8 mouse cellular contexts compared by ENCODE assay signal in genomic region chr6:8275098-8275497, GRCm38 (mm10). TPM values are rescaled to one million over a fixed set of nuclear protein-coding genes. Genes with fewer than 3 reads are reported as not detected.
A peak's percentile ranks its signal among the peaks of the same experiment; 100 is the strongest.
DNase-seq lines count a peak whose midpoint lies in the region; ATAC-seq and TF ChIP-seq lines count a peak whose summit lies in the region.

No protein-coding gene starts in this region.

- H3K27me3 ChIP-seq in forebrain, embryonic 16.5 days (replicated peaks; ENCODE audit: control insufficient read depth, insufficient read depth, low read length): no peaks in the 10 kb centered on the region
- H3K27me3 ChIP-seq in liver, embryonic 14.5 days (ENCODE audit: control insufficient read depth, insufficient read depth, low read length): no peaks in the 10 kb centered on the region

- H3K4me2 ChIP-seq in forebrain, embryonic 16.5 days (ENCODE audit: low read length): no peak overlapping the region
- H3K4me2 ChIP-seq in liver, embryonic 14.5 days (ENCODE audit: low read depth): no peak overlapping the region

- peak; percentile 40; the same call in 1 of the 2 replicates for TF ChIP-seq CTCF in liver, embryonic 14.5 days (IDR thresholded peaks at IDR 0.05; ENCODE audit: low read depth)

- no peaks in the 10 kb centered on the region; the same call in 1 of the 2 replicates for H3K4me1 ChIP-seq in forebrain, embryonic 16.5 days (replicated peaks; ENCODE audit: control insufficient read depth, insufficient read depth, low read length)
- peaks cover 0 to 4% of the 10 kb centered on the region in 2 experiments; a peak in 2 of 4 replicates for H3K4me1 ChIP-seq in liver, embryonic 14.5 days (replicated peaks; ENCODE audit: control insufficient read depth in 2 of 2, insufficient read depth in 2 of 2, low read length in 1 of 2)

- H3K4me3 ChIP-seq in forebrain, embryonic 16.5 days (replicated peaks; ENCODE audit: low read length): no peak overlapping the region
- no peak overlapping the region for H3K4me3 ChIP-seq in liver, embryonic 14.5 days (ENCODE audit: insufficient read depth in 1 of 2, low read depth in 2 of 2, low read length in 2 of 2)

- no peaks in the 10 kb centered on the region for H3K36me3 ChIP-seq in forebrain, embryonic 16.5 days (ENCODE audit: control insufficient read depth, insufficient read depth)
- H3K36me3 ChIP-seq in liver, embryonic 14.5 days (replicated peaks; ENCODE audit: control insufficient read depth, insufficient read depth, low read depth): no peaks in the 10 kb centered on the region; the same call in 1 of the 2 replicates

- 0 out of 2 replicates have a peak, but pooled peaks cover 2% of the 10 kb centered on the region for H3K9me3 ChIP-seq in forebrain, embryonic 16.5 days (ENCODE audit: control insufficient read depth, low read length)
- no peaks in the 10 kb centered on the region for H3K9me3 ChIP-seq in liver, embryonic 14.5 days (ENCODE audit: control insufficient read depth, low read length)

- 7% methylated on average over 1 of the region's 1 CpGs for WGBS in forebrain, embryonic 16.5 days
- 15% methylated on average over 1 of the region's 1 CpGs for WGBS in liver, embryonic 14.5 days (ENCODE audit: insufficient replicate concordance)

- peak; percentile 66 for DNase-seq in urinary bladder, postnatal 14 days (ENCODE audit: low spot score)
- DNase-seq in urinary bladder, postnatal 10 days (ENCODE audit: low spot score): no peak
- DNase-seq in c-Kit-positive CD71-positive TER-119-negative erythroid progenitor cells, embryonic 14.5 days (ENCODE audit: low read depth): peak; percentile 71
- peak; percentile 30 to 73 (median 43) for DNase-seq in liver, embryonic 14.5 days (ENCODE audit: low read depth in 3 of 3, low spot score in 3 of 3)
- DNase-seq in retina, adult 2 months (ENCODE audit: low read depth, low spot score): peak; percentile 61
- peak; percentile 89 for DNase-seq in thymus, postnatal 4 days

- H3K9ac ChIP-seq in forebrain, embryonic 16.5 days (replicated peaks; ENCODE audit: low read depth, low read length): no peak overlapping the region
- no peak overlapping the region for H3K9ac ChIP-seq in liver, embryonic 14.5 days (replicated peaks)

- no peak for TF ChIP-seq EP300 in liver, embryonic 14.5 days (IDR thresholded peaks at IDR 0.05; ENCODE audit: low read depth)

- ATAC-seq in forebrain, embryonic 16.5 days: peak; percentile 84
- ATAC-seq in inflammation-experienced regulatory T-cells, adult 6 months: peak; percentile 75
- no peak for ATAC-seq in liver, embryonic 14.5 days (ENCODE audit: insufficient read depth)

- H3K27ac ChIP-seq in forebrain, embryonic 16.5 days (ENCODE audit: low read length): no peak overlapping the region
- no peak overlapping the region for H3K27ac ChIP-seq in liver, embryonic 14.5 days

RNA-seq across cellular contexts. Expression of gene Gm45062, which starts 15.8 kb away (rescaled TPM):
- polyA plus RNA-seq in forebrain, embryonic 16.5 days (2015; fragmentation: Nextera tagmentation; extraction: Ambion mirVana): 24.3 and 29.3 TPM in 2 replicates
- polyA plus RNA-seq in inflammation-experienced regulatory T-cells, adult 6 months (2017; shearing (Covaris generic)): 10 to 100 TPM; 42.7 to 55.6 (median 46.5) TPM
- 1.9 and 2.1 TPM in 2 replicates for polyA plus RNA-seq in liver, embryonic 14.5 days (2012; rRNA removed)
- 0.86 and 1.0 TPM in 2 replicates for polyA plus RNA-seq in liver, embryonic 14.5 days (2014; fragmentation: Nextera tagmentation; extraction: Ambion mirVana)

RNA-seq across cellular contexts. Expression of gene Umad1, which starts 16.0 kb away (rescaled TPM):
- polyA plus RNA-seq in forebrain, embryonic 16.5 days (2015; fragmentation: Nextera tagmentation; extraction: Ambion mirVana): 46.0 and 49.3 TPM in 2 replicates
- polyA plus RNA-seq in inflammation-experienced regulatory T-cells, adult 6 months (2017; shearing (Covaris generic)): 10 to 100 TPM in 1 of 3 experiments, 1 to 10 TPM in 2; 9.2 to 21.0 (median 9.5) TPM
- 7.4 and 8.1 TPM in 2 replicates for polyA plus RNA-seq in liver, embryonic 14.5 days (2012; rRNA removed)
- 14.7 and 15.3 TPM in 2 replicates for polyA plus RNA-seq in liver, embryonic 14.5 days (2014; fragmentation: Nextera tagmentation; extraction: Ambion mirVana)

RNA-seq across cellular contexts. Expression of gene Rpa3, which starts 16.1 kb away (rescaled TPM):
- polyA plus RNA-seq in forebrain, embryonic 16.5 days (2015; fragmentation: Nextera tagmentation; extraction: Ambion mirVana): 82.8 and 96.3 TPM in 2 replicates
- 100 to 1,000 TPM in 1 of 3 experiments, 10 to 100 TPM in 2; 69.5 to 141 (median 72.2) TPM for polyA plus RNA-seq in inflammation-experienced regulatory T-cells, adult 6 months (2017; shearing (Covaris generic))
- 34.7 and 51.1 TPM in 2 replicates for polyA plus RNA-seq in liver, embryonic 14.5 days (2012; rRNA removed)
- polyA plus RNA-seq in liver, embryonic 14.5 days (2014; fragmentation: Nextera tagmentation; extraction: Ambion mirVana): 136 and 143 TPM in 2 replicates
